Mouse (Mus musculus): Measurements from ENCODE around the gene Acan.

Acan gene

DNA sequence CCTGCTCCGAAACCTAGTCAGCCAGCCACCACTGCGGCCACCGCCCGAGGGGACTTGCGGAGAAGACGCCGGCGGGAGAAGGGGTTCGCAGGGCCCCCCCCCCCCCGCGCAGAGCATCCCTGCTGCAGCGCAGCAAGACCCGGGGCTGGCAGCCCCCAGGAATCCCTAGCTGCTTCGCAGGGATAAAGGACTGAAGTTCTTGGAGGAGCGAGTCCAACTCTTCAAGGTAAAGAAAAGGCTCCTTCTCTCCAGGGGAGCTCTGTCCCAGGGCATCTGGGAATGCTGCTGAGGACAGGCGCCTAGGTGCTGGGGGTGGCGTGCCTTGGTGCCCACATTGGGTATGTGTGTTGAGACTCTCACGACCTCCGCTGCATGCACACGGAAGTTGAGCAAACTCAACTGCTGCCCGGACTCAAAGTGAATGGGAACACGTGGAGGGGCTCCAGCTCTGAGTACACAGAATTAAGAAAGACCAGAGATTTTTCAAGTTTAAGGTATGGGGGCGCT lies at the start of gene Acan:
TSS of gene Acan (plus strand) at position 101 of the 507 bp plus-strand sequence.
- in situ Hi-C loops (cut with MboI; ENCODE audit: unreplicated experiment in 2 of 2): no loop called here

- in situ Hi-C loops (cut with MboI; ENCODE audit: unreplicated experiment in 2 of 2): no loop called here
These were observed 31.9 kb upstream of the Acan start for GRCm38 (mm10) chr7:79021293-79021905.

DNA sequence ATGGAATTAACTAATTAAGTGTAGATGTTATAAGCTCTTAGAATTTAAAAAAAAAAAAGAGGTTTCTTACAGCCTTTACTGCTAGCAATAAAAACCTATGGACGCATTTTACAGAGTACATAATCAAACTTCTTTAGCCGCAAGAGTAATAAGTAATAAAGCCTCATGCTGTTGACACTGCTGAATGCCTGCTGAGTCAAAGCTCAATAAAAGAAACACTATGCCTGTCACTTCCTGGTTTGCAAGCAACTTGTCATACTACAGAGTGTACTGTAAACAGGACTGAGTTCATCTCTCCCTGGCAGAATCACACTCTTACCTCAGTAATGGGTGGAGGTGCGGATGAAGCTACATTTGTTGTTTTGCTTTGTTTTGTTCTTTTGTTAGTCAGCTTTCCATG lies 24.1 kb upstream of the Acan start:
- in situ Hi-C loops (cut with MboI; ENCODE audit: unreplicated experiment in 2 of 2): no loop called here

DNA sequence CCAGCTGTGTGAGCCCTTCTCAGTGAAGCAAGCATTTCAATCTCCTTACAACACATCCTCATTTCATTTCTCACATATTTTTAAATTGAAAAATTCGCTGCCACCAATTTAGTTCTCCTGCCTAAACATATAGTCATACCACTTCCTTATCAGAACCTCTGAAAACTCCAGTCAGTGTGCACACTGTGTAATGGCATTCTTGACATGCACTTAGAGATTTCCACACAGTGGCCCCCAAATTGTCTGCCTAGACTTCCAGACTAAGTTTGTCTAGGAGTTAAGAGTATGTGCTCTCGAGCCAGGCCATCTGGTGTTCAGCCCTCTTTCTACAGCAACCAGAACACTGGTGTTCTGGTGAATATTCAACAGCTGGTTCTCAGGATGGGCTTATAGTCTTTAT lies 19.5 kb upstream of the Acan start:
- in situ Hi-C loops (cut with MboI; ENCODE audit: unreplicated experiment in 2 of 2): no loop called here

DNA sequence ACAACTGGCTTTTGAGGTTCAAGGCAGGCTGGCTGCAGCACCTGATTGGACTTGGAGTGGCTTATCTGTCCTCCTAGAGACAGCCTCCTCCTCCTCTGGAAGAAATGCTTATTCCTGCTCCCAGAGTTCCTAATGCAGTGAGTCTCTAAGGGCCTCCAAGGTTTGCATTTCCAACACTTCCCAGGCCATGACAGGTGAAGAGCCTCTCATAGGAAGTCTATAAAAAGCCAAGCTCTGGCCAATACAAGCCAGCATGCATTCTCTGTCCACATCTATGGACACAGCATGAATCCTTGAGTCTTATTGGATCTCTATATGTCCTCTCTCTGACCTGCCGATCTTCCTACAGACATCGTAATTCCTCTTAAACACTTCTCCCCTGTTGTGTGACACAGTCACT lies 18.8 kb upstream of the Acan start:
- in situ Hi-C loops (cut with MboI; ENCODE audit: unreplicated experiment in 2 of 2): no loop called here

- in situ Hi-C loops (cut with MboI; ENCODE audit: unreplicated experiment in 2 of 2): no loop called here
These were observed 1.2 kb upstream of the Acan start for GRCm38 (mm10) chr7:79052081-79052480.

- in situ Hi-C loops (cut with MboI; ENCODE audit: unreplicated experiment in 2 of 2): no loop called here
These were observed 531 bp upstream of the Acan start for GRCm38 (mm10) chr7:79052521-79053382.

- in situ Hi-C loops (cut with MboI; ENCODE audit: unreplicated experiment in 2 of 2): no loop called here
These were observed 828 bp downstream of the Acan start for GRCm38 (mm10) chr7:79054111-79054510.

DNA sequence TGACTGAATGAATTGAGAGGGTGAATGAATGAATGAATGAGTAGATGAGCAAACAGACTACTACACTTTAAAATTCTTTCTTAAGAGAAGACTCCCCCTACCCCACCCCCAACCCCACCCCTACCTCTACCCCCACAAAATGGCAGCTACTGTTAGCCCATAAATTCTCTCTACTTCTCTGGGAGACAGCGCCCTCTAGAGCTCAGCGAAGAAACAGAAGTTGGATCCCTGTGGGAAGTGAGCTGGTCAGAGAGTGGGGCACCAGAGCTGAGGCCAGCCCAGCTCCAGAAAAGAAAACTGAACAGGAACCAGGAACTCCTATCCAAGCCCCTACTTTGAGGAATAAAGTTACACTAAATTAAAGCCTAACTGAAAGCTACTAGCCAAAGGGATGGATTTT lies 5.3 kb downstream of the Acan start:
- in situ Hi-C loops (cut with MboI; ENCODE audit: unreplicated experiment in 2 of 2): no loop called here

GRCm38 (mm10) chr7:79067466-79067865 lies 14.2 kb downstream of the Acan start:
- in situ Hi-C loops (cut with MboI; ENCODE audit: unreplicated experiment in 2 of 2): no loop called here

- in situ Hi-C loops (cut with MboI; ENCODE audit: unreplicated experiment in 2 of 2): no loop called here
These were observed 14.9 kb downstream of the Acan start for GRCm38 (mm10) chr7:79068231-79068630.

DNA sequence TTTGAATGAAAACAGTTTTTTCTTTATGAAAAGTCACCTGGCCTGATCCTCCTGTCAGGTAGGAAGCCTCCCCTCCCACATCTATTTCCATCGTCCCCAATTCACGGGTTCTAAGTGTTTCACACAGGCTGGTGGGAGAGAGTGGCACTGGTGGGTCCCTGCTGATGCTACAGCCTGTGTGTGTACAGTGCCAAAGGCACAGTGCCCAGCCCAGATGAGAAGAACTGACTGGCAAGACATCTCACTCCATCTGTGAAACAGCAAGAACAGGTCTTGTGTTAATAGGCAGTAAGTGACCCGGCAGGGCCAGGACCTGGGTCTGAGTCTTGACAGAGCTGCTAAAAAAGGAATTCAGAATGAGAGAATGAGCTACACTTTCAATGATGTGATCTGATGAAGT lies 25.9 kb downstream of the Acan start:
- in situ Hi-C loops (cut with MboI; ENCODE audit: unreplicated experiment in 2 of 2): loop anchor here in 1 of 2 experiments (5.0 kb wide), 2 partner anchors 157 to 287 kb away; no protein-coding TSS in a partner anchor

- in situ Hi-C loops (cut with MboI; ENCODE audit: unreplicated experiment in 2 of 2): loop anchor here in 1 of 2 experiments (5.0 to 10.0 kb wide), 2 partner anchors 158 to 286 kb away; no protein-coding TSS in a partner anchor
These were observed 27.5 kb downstream of the Acan start for GRCm38 (mm10) chr7:79080572-79081399.

- in situ Hi-C loops (cut with MboI; ENCODE audit: unreplicated experiment in 2 of 2): loop anchor here in 1 of 2 experiments (10.0 kb wide), 1 partner anchor 294 kb away; no protein-coding TSS in a partner anchor
These were observed 35.8 kb downstream of the Acan start for GRCm38 (mm10) chr7:79089111-79089510.

GRCm38 (mm10) chr7:79096492-79096891 lies 43.2 kb downstream of the Acan start:
- in situ Hi-C loops (cut with MboI; ENCODE audit: unreplicated experiment in 2 of 2): no loop called here

DNA sequence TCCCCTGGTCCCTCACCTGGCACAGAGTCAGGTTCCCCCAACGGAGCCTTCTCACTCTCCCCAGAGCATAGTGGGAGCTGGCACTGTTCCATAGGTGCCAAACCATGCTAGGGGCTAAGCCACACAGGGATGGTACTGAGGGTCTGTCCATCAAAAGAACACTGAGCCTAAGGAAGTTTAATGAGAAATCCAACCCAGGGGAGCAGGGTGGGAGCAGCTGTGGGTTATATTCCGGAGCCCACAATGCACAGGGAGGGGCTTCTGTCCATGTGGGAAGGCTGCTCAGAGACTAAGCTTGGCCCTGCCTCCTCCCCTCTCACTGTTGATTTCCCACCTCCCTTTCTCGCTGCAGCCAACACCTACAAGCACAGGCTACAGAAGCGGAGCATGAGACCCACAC lies 60.6 kb downstream of the Acan start:
- in situ Hi-C loops (cut with MboI; ENCODE audit: unreplicated experiment in 2 of 2): no loop called here

- in situ Hi-C loops (cut with MboI; ENCODE audit: unreplicated experiment in 2 of 2): no loop called here
These were observed 70.2 kb downstream of the Acan start for GRCm38 (mm10) chr7:79123465-79123864.

DNA sequence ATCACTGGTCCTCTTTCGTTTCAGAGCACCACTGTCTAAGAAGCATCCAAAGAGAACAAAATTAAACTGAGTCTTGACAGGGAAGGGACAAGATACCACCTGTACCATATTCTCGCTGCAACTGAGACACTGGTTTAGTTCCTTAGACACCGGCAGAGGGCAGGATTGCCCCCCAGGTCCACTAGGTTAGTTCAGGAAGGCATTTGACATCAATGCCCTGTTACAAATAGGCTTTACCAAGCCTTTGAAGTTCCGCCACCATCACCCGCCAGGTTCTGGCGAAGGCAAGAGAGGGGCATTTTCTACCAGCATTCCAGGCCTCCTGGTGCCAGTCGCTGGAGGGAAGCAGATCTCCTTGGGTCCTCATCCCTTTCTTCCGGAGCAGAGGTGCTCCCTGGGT lies 76.6 kb downstream of the Acan start:
- in situ Hi-C loops (cut with MboI; ENCODE audit: unreplicated experiment in 2 of 2): loop anchor here in 1 of 2 experiments (25.0 kb wide), 1 partner anchor 332 kb away; the partner anchor contains the start of gene Polg

DNA sequence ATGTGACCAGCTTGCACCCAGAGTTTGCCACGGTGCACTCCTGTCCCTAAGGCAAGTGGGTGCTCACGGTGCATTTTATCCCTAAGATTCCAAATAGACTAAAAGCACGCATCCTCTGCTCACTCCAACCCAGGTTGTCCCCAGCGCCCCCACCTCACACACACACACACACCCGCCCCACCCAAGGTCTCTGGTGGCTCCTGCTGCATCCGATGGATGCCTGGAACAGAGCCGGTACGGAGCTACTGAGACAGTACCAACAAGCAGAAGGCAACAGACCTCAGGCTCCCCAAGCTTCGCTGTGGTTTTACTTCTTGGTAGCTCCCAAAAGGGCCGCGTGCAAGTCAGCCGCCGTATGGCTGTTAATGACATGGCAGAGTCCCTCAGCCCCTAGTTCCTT lies 77.1 kb downstream of the Acan start:
- in situ Hi-C loops (cut with MboI; ENCODE audit: unreplicated experiment in 2 of 2): loop anchor here in 1 of 2 experiments (25.0 kb wide), 1 partner anchor 332 kb away; the partner anchor contains the start of gene Polg

- in situ Hi-C loops (cut with MboI; ENCODE audit: unreplicated experiment in 2 of 2): loop anchor here in 1 of 2 experiments (25.0 kb wide), 1 partner anchor 331 kb away; the partner anchor contains the start of gene Polg
These were observed 77.7 kb downstream of the Acan start, which contains the start of gene Hapln3 for GRCm38 (mm10) chr7:79130843-79131444. TSS of gene Hapln3 (minus strand) at chr7:79131018.

Data from v-Abl transformed pro-B cells (cell line).